Mouse (Mus musculus): ENCODE data around the gene Cacnb4. TPM values are rescaled to one million over a fixed set of nuclear protein-coding genes. Genes with fewer than 3 reads are reported as not detected.

Gene Cacnb4
- total RNA-seq, 2 experiments from 2014 or later, result not detected

Other genes with a start within 250 kb of the Cacnb4 start
- 32.3 and 33.2 TPM in 2 replicates for gene Stam2, start 65.5 kb upstream of the Cacnb4 start, total RNA-seq (2015)
- 30.8 and 31.8 TPM in 2 replicates for gene Stam2, start 65.5 kb upstream of the Cacnb4 start, total RNA-seq (2017)
- 11.3 and 14.5 TPM in 2 replicates for gene Fmnl2, start 181.0 kb upstream of the Cacnb4 start, total RNA-seq (2015)
- gene Fmnl2, start 181.0 kb upstream of the Cacnb4 start, total RNA-seq (2017), result 8.2 and 8.4 TPM in 2 replicates

Measured in megakaryocyte, adult 5-6 weeks (primary cell).